Mouse (Mus musculus) heart, postnatal 0 days (tissue): ENCODE results near the gene Cyp2w1.

Experiments
- CTCF ChIP-seq: IDR thresholded peaks from 2 replicates; pipeline ENCODE4 v1.5.1; 2016; ENCODE audit warnings: antibody characterized with exemption, control low read depth, low read depth
- EP300 ChIP-seq: IDR thresholded peaks from 2 replicates; pipeline ENCODE4 v1.6.1; 2016; ENCODE audit warnings: antibody characterized with exemption, low read depth

- TF ChIP-seq EP300 (no peak), CTCF (no peak)
These were observed 39.0 kb downstream of the Cyp2w1 start for GRCm38 (mm10) chr5:139391309-139391990.
